ENCODE assay signal across 8 mouse cellular contexts in the genomic region with DNA sequence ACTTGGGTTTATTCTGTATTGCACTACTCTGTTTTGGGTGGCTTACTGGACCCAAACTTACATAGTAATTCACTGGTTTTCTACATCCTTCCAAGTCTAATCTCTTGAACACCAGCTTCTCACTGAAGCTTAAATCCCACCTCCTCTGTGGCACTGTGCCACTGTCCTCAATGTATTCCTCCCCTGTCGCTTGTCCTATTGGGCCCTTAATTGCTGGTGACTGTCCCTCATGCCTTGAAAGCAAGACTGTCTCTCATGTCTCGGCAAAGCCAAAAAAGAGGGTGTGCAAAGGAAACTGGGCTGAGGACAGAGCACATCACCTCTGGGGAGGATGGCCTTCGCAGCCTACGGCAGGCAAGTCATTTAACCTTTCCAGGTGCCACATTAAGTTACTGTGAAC. TPM values are rescaled to one million over a fixed set of nuclear protein-coding genes. Genes with fewer than 3 reads are reported as not detected.
DNase-seq lines count a peak whose midpoint lies in the region; ATAC-seq lines count a peak whose summit lies in the region.

No protein-coding gene starts in this region.

- peak overlapping the region; percentile 61 for H3K4me2 ChIP-seq in forebrain, embryonic 12.5 days
- peak overlapping the region; percentile 79 for H3K4me2 ChIP-seq in liver, embryonic 16.5 days (ENCODE audit: low read depth, low read length)

- DNase-seq in cerebellum, postnatal 10 days, result peak; percentile 38 to 45
- no peak for DNase-seq in cerebellum, adult 11 months
- peak; percentile 7 for DNase-seq in 3T3-L1 (ENCODE audit: low read depth, low spot score)
- DNase-seq in frontal cortex, postnatal 14 days (ENCODE audit: low spot score in 2 of 2), result no peak
- DNase-seq in gastrocnemius, postnatal 10 days, result no peak
- no peak for DNase-seq in layer of hippocampus, postnatal 36 days

- no peaks in the 10 kb centered on the region for H3K27me3 ChIP-seq in forebrain, embryonic 12.5 days
- no peaks in the 10 kb centered on the region for H3K27me3 ChIP-seq in liver, embryonic 16.5 days (ENCODE audit: control insufficient read depth, insufficient read depth, low read depth, low read length)

- H3K36me3 ChIP-seq in forebrain, embryonic 12.5 days (replicated peaks), result peaks cover 34% of the 10 kb centered on the region
- H3K36me3 ChIP-seq in liver, embryonic 16.5 days (ENCODE audit: control insufficient read depth, insufficient read depth), result peaks cover 24% of the 10 kb centered on the region

- peak overlapping the region; percentile 70 for H3K4me3 ChIP-seq in forebrain, embryonic 12.5 days (replicated peaks)
- H3K4me3 ChIP-seq in liver, embryonic 16.5 days (ENCODE audit: low read depth, low read length), result peak overlapping the region; percentile 83

- ATAC-seq in forebrain, embryonic 12.5 days (ENCODE audit: low FRiP score), result no peak
- ATAC-seq in liver, embryonic 16.5 days (ENCODE audit: low read depth), result no peak

- H3K9me3 ChIP-seq in forebrain, embryonic 12.5 days, result no peaks in the 10 kb centered on the region
- peaks cover 6% of the 10 kb centered on the region for H3K9me3 ChIP-seq in liver, embryonic 16.5 days (replicated peaks; ENCODE audit: control insufficient read depth, low read length)

- H3K27ac ChIP-seq in forebrain, embryonic 12.5 days, result no peak overlapping the region
- H3K27ac ChIP-seq in liver, embryonic 16.5 days (ENCODE audit: low read length), result no peak overlapping the region

- 26% methylated on average over 4 of the region's 4 CpGs for WGBS in forebrain, embryonic 12.5 days
- WGBS in liver, embryonic 16.5 days (ENCODE audit: insufficient replicate concordance), result 6% methylated on average over 4 of the region's 4 CpGs

- H3K4me1 ChIP-seq in forebrain, embryonic 12.5 days, result peaks cover 10% of the 10 kb centered on the region
- H3K4me1 ChIP-seq in liver, embryonic 16.5 days (ENCODE audit: control insufficient read depth, low read depth, low read length), result peaks cover 13% of the 10 kb centered on the region

- H3K9ac ChIP-seq in forebrain, embryonic 12.5 days, result peak overlapping the region; percentile 76
- peak overlapping the region; percentile 79 for H3K9ac ChIP-seq in liver, embryonic 16.5 days (ENCODE audit: low read depth, low read length)

RNA-seq across cellular contexts. Expression of gene Eef1e1, which starts 1.0 kb away (rescaled TPM):
- polyA plus RNA-seq in forebrain, embryonic 12.5 days (2016; fragmentation: Nextera tagmentation; extraction: Ambion mirVana), result 62.8 and 64.2 TPM in 2 replicates
- 31.4 and 34.8 TPM in 2 replicates for polyA plus RNA-seq in liver, embryonic 16.5 days (2015; fragmentation: Nextera tagmentation; extraction: Ambion mirVana)
- total RNA-seq in gastrocnemius, postnatal 10 days (2021), result 10 to 100 TPM; 16.0 to 17.5 TPM
- 10 to 100 TPM; 27.4 to 28.4 TPM for total RNA-seq in layer of hippocampus, postnatal 36 days (2021)

RNA-seq across cellular contexts. Expression of gene Bloc1s5, which starts 23.0 kb away (rescaled TPM):
- polyA plus RNA-seq in forebrain, embryonic 12.5 days (2016; fragmentation: Nextera tagmentation; extraction: Ambion mirVana), result 22.3 and 24.9 TPM in 2 replicates
- polyA plus RNA-seq in liver, embryonic 16.5 days (2015; fragmentation: Nextera tagmentation; extraction: Ambion mirVana), result 10.2 and 11.2 TPM in 2 replicates
- total RNA-seq in gastrocnemius, postnatal 10 days (2021), result 1 to 10 TPM; 6.9 to 7.4 TPM
- total RNA-seq in layer of hippocampus, postnatal 36 days (2021), result 10 to 100 TPM in 1 of 2 experiments, 1 to 10 TPM in 1; 9.6 to 10.3 TPM

Comparison
In these comparisons a context has a peak if more than half of its experiments do, and no peak if none do; other contexts are left out.
1. DNase-seq: peak in cerebellum, postnatal 10 days (2 of 2) and 3T3-L1 (single experiment); none in cerebellum, adult 11 months (single experiment), frontal cortex, postnatal 14 days (0 of 2), gastrocnemius, postnatal 10 days (single experiment) and layer of hippocampus, postnatal 36 days (0 of 2).